Mouse (Mus musculus): ENCODE data around the gene 2410004P03Rik. TPM values are rescaled to one million over a fixed set of nuclear protein-coding genes. Genes with fewer than 3 reads are reported as not detected.

The 2410004P03Rik gene
- total RNA-seq (2021), result under 1 TPM in 1 of 2 experiments, not detected in 1; 0.12 TPM

DNA sequence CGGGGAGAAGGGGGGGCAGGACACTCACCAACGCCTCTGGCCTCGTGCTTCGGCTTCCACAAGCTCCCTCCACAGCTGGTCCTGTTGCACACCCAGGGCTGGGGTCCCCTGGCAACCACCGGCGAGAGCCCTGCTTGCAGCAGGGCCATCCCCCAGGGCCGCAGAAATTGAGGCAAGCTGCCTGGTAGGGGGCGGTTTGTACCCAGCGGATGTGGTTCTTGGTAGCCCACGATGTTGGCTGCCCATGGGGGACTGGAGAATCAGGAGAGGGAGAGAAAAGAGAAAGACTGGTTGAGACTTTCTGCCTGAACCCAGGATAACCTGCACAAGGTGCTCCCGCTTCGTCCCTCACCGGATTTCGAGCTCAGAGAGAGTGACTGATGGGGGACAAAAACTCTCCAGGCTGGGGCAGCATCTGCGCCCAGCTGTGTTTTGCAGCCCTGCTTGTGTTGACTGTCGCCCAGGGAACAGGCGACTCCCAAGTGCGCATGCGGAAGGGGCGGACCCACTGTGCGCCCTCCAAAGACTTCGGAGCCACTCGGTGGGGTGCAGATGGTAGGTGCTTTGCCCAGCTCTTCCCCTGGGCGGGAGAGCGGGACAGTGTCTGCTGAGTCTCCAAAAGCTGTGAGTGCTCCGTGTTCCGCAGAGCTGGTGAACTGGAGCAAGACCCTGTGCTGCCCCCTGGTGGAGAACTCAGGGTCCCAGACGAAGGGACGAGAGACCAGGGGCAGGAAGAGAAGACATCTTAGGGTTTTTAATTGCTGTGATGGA lies at the start of gene 2410004P03Rik:
Gene 2410004P03Rik, minus strand, starts transcription at position 628 of the 771 bp plus-strand sequence.
- peak; percentile 84 to 90 for DNase-seq
- intact Hi-C loops (cut with DNase I), result loop anchor here (1.0 to 5.0 kb wide), 2 partner anchors 203 to 294 kb away; no protein-coding TSS in a partner anchor

GRCm38 (mm10) chr12:17061183-17061722 lies 49.7 kb upstream of the 2410004P03Rik start:
- intact Hi-C loops (cut with DNase I), result no loop called here
- no peak for DNase-seq

GRCm38 (mm10) chr12:17058490-17058889 lies 47.0 kb upstream of the 2410004P03Rik start:
- intact Hi-C loops (cut with DNase I), result no loop called here
- DNase-seq, result no peak

DNA sequence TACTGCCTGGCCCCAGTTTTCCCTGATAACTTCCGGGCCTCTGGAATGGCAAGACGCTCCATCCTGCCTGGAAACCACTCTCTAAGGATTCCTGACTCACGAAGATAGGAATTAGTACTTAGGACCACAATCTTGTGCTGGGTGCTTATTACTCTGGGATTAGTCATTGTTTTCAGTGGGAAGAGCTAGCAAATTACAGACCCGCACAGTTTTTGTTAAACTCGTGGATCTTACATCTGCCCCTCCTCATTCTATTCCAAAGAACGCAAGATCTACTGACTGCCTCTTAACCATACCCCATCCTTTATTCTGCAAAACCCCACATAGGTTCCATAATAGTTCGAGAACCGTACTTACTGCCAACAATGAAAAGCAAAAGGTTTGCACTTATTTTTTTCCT lies 45.6 kb upstream of the 2410004P03Rik start:
- no peak for DNase-seq
- intact Hi-C loops (cut with DNase I), result no loop called here

DNA sequence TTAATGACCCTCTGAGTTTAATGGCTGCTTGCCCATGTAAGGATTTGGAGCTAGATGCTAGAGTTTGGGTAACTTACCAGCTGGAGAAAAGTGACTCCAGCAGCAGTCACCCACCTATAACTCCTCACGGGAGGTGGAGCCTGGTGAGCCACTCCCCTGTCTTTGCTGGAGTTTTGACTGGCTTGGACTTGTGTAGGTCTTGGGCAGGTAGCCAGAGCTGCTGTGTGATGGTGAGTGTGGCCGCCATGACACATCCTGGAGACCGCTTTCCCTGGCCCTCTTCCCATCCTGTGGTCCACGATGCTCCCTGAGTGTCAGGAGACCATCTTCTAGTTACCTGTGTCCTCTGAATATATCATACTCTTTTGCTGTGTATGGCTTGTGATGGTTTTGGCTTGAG lies 44.2 kb upstream of the 2410004P03Rik start:
- intact Hi-C loops (cut with DNase I), result no loop called here
- no peak for DNase-seq

GRCm38 (mm10) chr12:17054691-17055090 lies 43.2 kb upstream of the 2410004P03Rik start:
- intact Hi-C loops (cut with DNase I), result no loop called here
- DNase-seq, result no peak

DNA sequence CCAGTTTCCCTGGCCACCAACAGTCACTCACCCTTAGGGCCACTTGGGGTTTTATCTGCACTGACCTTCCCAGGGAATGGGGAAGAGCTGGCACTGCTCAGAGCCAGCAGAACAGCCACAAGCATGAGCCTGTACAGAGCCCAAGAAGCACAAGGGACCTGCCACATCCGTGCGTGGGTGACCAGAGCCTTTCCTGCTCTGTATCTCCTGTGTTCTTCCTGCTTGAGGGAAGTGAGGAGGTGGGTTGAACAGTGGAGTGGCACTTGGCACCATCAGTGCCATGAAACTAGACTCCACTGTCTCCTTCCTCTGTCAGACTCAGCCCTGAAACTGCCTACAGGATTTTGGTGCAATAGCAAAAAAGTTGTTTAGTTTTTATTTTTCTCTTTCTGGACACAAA lies 41.1 kb upstream of the 2410004P03Rik start:
- DNase-seq, result no peak
- intact Hi-C loops (cut with DNase I), result no loop called here

- intact Hi-C loops (cut with DNase I), result no loop called here
- DNase-seq, result no peak
Measured at GRCm38 (mm10) chr12:17051057-17051456, 39.5 kb upstream of the 2410004P03Rik start.

GRCm38 (mm10) chr12:17049796-17050195 lies 38.3 kb upstream of the 2410004P03Rik start:
- DNase-seq, result no peak
- intact Hi-C loops (cut with DNase I), result no loop called here

- DNase-seq, result no peak
- intact Hi-C loops (cut with DNase I), result no loop called here
Measured at GRCm38 (mm10) chr12:17048979-17049612, 37.6 kb upstream of the 2410004P03Rik start.

DNA sequence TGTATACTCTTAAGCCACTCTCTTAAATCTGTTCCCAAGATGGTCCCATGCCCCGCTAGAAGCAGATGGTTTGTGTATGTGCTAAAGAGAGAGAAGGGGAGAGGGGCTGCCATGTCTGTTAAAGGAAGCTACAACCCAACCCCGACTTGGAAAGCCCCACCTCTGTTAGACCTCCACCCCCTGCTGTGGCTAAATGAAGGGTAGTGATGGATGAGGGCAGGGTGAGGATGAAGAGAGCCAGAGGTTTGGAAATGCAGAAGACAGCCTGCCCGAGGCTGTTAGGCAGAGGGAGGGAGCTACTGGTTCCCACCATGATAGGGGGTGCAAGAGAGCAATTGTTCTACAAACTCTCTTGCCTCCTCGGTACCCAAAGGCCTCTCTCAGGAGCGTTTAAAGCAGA lies 31.8 kb upstream of the 2410004P03Rik start:
- intact Hi-C loops (cut with DNase I), result no loop called here
- DNase-seq, result no peak

DNA sequence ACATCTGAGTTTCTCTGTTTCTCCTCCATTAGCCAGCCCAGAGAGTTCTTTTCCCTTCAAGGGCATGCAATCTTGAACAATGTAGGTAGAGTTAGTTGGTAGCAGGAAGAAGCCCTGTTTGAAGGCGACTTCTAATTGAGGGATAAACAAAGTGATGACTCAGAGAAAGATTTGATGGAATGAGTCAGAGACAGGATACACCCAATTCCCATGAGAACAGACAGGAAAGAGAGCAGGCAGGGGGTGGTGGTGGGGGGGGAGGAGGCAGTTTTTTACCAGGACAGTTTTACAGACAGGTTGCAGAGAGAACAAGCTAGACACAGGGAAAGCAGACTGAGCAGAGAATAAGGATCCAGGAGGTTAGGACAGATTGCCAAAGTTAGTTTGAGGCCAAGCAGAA lies 29.0 kb upstream of the 2410004P03Rik start:
- no peak for DNase-seq
- intact Hi-C loops (cut with DNase I), result no loop called here

- DNase-seq, result no peak
Measured at GRCm38 (mm10) chr12:17039415-17039814, 27.9 kb upstream of the 2410004P03Rik start.

GRCm38 (mm10) chr12:17038246-17038645 lies 26.7 kb upstream of the 2410004P03Rik start:
- DNase-seq, result peak; percentile 11 to 20
- intact Hi-C loops (cut with DNase I), result loop anchor here (10.0 kb wide), 3 partner anchors 137 to 317 kb away; partner anchors contain the start of gene Kcnf1

More at GRCm38 (mm10) chr12:17039415-17039814, 27.9 kb upstream of the 2410004P03Rik start:
- intact Hi-C loops (cut with DNase I), result loop anchor here (10.0 kb wide), 3 partner anchors 135 to 315 kb away; partner anchors contain the start of gene Kcnf1

DNA sequence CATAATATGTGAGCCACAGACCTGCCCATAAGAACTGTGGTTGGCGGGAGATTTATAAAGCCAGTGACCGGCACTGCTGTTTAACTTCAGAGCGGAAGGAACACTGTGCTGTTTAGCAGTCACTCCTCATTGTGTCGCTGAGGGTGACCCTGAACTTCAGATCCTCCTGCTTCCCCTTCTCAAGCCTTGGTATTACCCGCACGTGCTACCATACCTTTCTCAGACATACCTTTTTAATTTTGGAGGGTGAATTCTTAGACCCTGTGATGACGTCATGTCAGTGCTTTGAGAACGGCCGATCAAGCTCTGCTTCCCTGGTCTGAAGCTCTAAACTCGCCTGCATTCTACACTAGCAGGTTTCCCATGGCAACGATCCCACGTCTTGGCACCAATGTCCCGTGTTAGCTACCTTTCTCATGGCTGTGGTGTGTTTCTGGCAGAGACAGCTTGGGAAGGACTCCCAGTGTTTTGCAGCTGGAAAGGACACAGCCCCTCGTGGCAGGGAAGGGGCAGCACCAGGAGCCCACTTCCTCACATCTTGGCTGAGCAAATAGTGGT lies 25.6 kb upstream of the 2410004P03Rik start:
- DNase-seq, result no peak
- intact Hi-C loops (cut with DNase I), result loop anchor here (10.0 kb wide), 3 partner anchors 138 to 318 kb away; partner anchors contain the start of gene Kcnf1

DNA sequence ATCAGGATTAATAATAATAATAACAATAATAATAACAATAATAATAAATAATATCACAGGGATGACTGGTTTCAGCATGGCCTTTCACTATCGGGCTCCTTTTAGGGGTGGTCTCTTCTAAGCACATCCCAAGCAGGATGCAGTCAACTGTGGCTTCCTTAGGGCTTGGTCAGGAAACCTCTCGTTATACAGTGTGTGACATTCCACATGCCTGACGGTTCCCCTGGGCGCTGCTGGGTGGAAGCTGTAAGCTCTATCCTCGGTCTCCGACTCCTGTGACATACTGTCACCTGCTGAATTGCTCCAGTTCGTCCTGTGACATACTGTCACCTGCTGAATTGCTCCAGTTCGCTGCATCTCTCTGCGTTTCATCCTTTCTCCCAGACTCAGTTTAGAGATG lies 25.0 kb upstream of the 2410004P03Rik start:
- DNase-seq, result no peak
- intact Hi-C loops (cut with DNase I), result loop anchor here (10.0 kb wide), 3 partner anchors 138 to 318 kb away; partner anchors contain the start of gene Kcnf1

DNA sequence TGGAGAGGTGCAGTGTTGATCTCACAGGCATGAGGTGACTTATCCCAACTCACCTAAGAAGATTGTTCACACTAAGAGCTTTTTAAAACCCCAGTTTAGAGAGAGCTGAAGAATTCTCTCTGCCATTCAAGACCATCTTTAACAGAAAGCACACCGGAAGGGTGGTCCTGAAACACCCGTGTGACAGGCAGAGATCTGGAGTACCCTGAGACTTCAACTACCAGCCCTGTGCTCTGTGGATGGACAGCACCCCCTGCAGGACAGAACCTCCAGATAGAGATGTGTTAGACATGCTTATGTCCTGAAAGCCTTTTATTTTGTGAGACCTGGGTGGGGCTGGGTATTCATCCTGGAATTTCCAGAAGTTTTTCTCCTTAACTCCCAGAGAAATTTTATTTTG lies 23.6 kb upstream of the 2410004P03Rik start:
- intact Hi-C loops (cut with DNase I), result loop anchor here (10.0 kb wide), 3 partner anchors 140 to 320 kb away; partner anchors contain the start of gene Kcnf1
- peak; percentile 20 to 44 for DNase-seq

DNA sequence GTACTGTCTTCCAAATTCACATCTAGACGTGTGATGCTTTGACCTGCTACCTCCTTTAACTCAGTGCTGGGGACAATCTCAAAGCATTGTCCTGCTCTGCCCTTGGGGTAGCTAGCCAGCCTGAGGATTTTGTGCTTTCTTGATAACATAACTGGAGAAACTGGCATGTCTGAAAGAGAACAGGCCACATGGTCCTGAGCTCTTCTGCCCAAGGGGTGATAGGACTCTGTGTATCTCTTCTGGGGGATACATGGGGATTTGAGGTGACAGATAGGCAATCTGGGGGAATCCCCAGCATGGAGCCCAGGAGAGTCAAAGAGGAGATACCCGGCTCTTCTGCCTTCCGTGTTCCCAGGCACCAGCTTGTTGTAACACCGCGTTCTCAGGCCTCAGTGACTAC lies 23.1 kb upstream of the 2410004P03Rik start:
- intact Hi-C loops (cut with DNase I), result loop anchor here (10.0 kb wide), 3 partner anchors 140 to 320 kb away; partner anchors contain the start of gene Kcnf1
- no peak for DNase-seq

DNA sequence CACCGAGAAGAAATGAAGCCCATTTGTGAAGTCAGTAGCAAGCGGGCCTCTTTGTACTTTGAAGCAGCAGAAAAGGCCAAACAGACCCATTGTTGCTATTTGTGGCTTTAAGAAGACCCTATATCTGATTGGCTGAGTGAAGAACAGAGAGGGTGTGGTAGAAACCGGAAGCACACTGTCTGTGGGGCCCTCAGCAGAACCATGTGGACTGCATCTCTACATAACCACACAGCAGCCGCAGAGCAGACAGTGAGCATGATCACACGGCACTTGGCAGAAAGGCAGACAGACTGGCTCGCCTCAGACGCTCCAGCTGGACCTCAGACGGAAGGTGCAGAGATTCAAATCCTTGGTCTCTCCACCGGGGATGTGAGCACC lies 21.9 kb upstream of the 2410004P03Rik start:
- intact Hi-C loops (cut with DNase I), result loop anchor here (10.0 kb wide), 3 partner anchors 141 to 321 kb away; partner anchors contain the start of gene Kcnf1

GRCm38 (mm10) chr12:17032694-17033463 lies 21.4 kb upstream of the 2410004P03Rik start:
- intact Hi-C loops (cut with DNase I), result loop anchor here (1.0 to 10.0 kb wide), 4 partner anchors 142 to 322 kb away; partner anchors contain the start of gene Kcnf1
- peak; percentile 71 to 89 for DNase-seq

More for the DNA sequence above, 21.9 kb upstream of the 2410004P03Rik start:
- DNase-seq, result peak; percentile 24 to 30
